8 mouse cellular contexts compared by ENCODE assay signal in the genomic region with DNA sequence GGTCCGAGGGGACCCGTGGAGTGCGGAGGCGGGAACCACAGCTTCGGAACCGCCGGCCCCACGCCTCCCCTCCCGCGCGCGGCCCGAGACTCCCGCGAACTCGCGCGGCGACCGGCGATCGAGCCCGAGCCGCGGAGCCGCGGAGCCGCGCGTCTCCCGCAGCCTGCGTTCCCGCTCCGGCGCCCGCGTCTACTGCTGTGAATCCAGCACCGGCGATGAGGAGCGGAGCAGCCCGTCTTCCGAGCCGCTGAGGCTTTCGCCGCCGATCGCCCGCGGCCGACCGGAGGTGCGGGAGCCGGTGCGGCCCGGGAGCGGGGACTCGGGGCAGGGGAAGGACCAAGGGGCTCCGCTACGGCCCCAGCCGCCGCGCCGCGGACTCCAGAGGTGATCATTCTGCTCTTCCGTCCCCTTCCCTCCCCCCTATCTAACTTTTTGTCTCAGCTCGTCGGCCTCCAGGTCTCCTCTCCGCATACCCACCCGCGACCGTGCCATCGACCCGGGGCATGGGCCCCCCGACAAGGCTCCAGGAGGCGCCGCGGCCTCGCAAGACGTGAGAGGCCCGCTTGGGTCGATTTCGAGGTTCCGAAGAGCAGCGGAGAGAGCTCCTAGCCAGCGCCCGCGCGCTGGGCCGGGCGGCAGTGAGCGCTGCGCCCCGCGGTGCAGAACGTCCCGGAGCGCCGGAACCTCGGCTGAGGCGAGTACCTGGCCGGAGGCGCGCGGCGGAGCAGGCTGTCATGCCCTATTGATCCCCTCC. TPM values are rescaled to one million over a fixed set of nuclear protein-coding genes. Genes with fewer than 3 reads are reported as not detected.
A peak's percentile ranks its signal among the peaks of the same experiment; 100 is the strongest.
DNase-seq lines count a peak whose midpoint lies in the region; ATAC-seq and TF ChIP-seq lines count a peak whose summit lies in the region.

No protein-coding gene starts in this region.

- DNase-seq in frontal cortex, adult 2 months (ENCODE audit: extremely low spot score in 1 of 2, low spot score in 1 of 2): no peak
- peak; percentile 9 to 14 for DNase-seq in B cell, adult 2 months
- peak; percentile 58 for DNase-seq in embryonic facial prominence, embryonic 11.5 days (ENCODE audit: low spot score)
- no peak for DNase-seq in stomach, postnatal 0 days (ENCODE audit: low spot score)
- no peak for DNase-seq in cerebellum, adult 11 months

- ATAC-seq in frontal cortex, adult (ENCODE audit: low TSS enrichment): 0 out of 2 replicates have a peak, but pooled peaks have one; percentile 1
- no peak for ATAC-seq in embryonic facial prominence, embryonic 11.5 days (replicated peaks; ENCODE audit: insufficient number of reproducible peaks, low FRiP score, low TSS enrichment, low read depth)
- ATAC-seq in hindbrain, embryonic 12.5 days (ENCODE audit: low FRiP score): no peak
- ATAC-seq in liver, embryonic 16.5 days (ENCODE audit: low read depth): peak; percentile 33; the same call in 1 of the 2 replicates
- ATAC-seq in stomach, postnatal 0 days (ENCODE audit: low FRiP score, low TSS enrichment): no peak

- H3K9ac ChIP-seq in embryonic facial prominence, embryonic 11.5 days (replicated peaks; ENCODE audit: low read length): peak overlapping the region; percentile 99
- H3K9ac ChIP-seq in hindbrain, embryonic 12.5 days: peak overlapping the region; percentile 96
- H3K9ac ChIP-seq in liver, embryonic 16.5 days (ENCODE audit: low read depth, low read length): peak overlapping the region; percentile 55
- peak overlapping the region; percentile 82 for H3K9ac ChIP-seq in stomach, postnatal 0 days (ENCODE audit: low read length)

- TF ChIP-seq EP300 in stomach, postnatal 0 days (optimal IDR thresholded peaks at IDR 0.05): no peak

- peak overlapping the region; percentile 99 for H3K4me2 ChIP-seq in embryonic facial prominence, embryonic 11.5 days (ENCODE audit: low read depth, low read length)
- H3K4me2 ChIP-seq in hindbrain, embryonic 12.5 days (replicated peaks): peak overlapping the region; percentile 99
- peak overlapping the region; percentile 67 for H3K4me2 ChIP-seq in liver, embryonic 16.5 days (ENCODE audit: low read depth, low read length)
- peak overlapping the region; percentile 94 for H3K4me2 ChIP-seq in stomach, postnatal 0 days (replicated peaks; ENCODE audit: low read depth)

- peaks cover 21% of the 10 kb centered on the region for H3K4me1 ChIP-seq in embryonic facial prominence, embryonic 11.5 days (ENCODE audit: control insufficient read depth, insufficient read depth, low read length)
- peaks cover 63% of the 10 kb centered on the region for H3K4me1 ChIP-seq in hindbrain, embryonic 12.5 days
- peaks cover 5% of the 10 kb centered on the region; the same call in 1 of the 2 replicates for H3K4me1 ChIP-seq in liver, embryonic 16.5 days (ENCODE audit: control insufficient read depth, low read depth, low read length)
- peaks cover 11% of the 10 kb centered on the region for H3K4me1 ChIP-seq in stomach, postnatal 0 days (replicated peaks; ENCODE audit: control insufficient read depth, insufficient read depth)

- H3K9me3 ChIP-seq in embryonic facial prominence, embryonic 11.5 days (replicated peaks; ENCODE audit: control insufficient read depth, low read length): no peaks in the 10 kb centered on the region
- no peaks in the 10 kb centered on the region for H3K9me3 ChIP-seq in hindbrain, embryonic 12.5 days (replicated peaks)
- no peaks in the 10 kb centered on the region for H3K9me3 ChIP-seq in liver, embryonic 16.5 days (replicated peaks; ENCODE audit: control insufficient read depth, low read length)
- no peaks in the 10 kb centered on the region for H3K9me3 ChIP-seq in stomach, postnatal 0 days (ENCODE audit: control insufficient read depth, low read length)

- H3K27me3 ChIP-seq in embryonic facial prominence, embryonic 11.5 days (ENCODE audit: control insufficient read depth, insufficient read depth, low read length): no peaks in the 10 kb centered on the region; the same call in 1 of the 2 replicates
- peaks cover 5% of the 10 kb centered on the region; the same call in 1 of the 2 replicates for H3K27me3 ChIP-seq in hindbrain, embryonic 12.5 days
- peaks cover 79% of the 10 kb centered on the region for H3K27me3 ChIP-seq in liver, embryonic 16.5 days (ENCODE audit: control insufficient read depth, insufficient read depth, low read depth, low read length)
- H3K27me3 ChIP-seq in stomach, postnatal 0 days (ENCODE audit: control insufficient read depth, insufficient read depth, low read length): peaks cover 7% of the 10 kb centered on the region; the same call in 1 of the 2 replicates

- TF ChIP-seq CTCF in stomach, postnatal 0 days (IDR thresholded peaks at IDR 0.05; ENCODE audit: low read depth): peak; percentile 6; the same call in 1 of the 2 replicates

- H3K36me3 ChIP-seq in embryonic facial prominence, embryonic 11.5 days (replicated peaks; ENCODE audit: control insufficient read depth, insufficient read depth, low read depth, low read length): peaks cover 10% of the 10 kb centered on the region
- H3K36me3 ChIP-seq in hindbrain, embryonic 12.5 days: peaks cover 37% of the 10 kb centered on the region
- H3K36me3 ChIP-seq in liver, embryonic 16.5 days (ENCODE audit: control insufficient read depth, insufficient read depth): no peaks in the 10 kb centered on the region
- no peaks in the 10 kb centered on the region for H3K36me3 ChIP-seq in stomach, postnatal 0 days (ENCODE audit: control insufficient read depth, insufficient read depth, low read length)

- H3K27ac ChIP-seq in embryonic facial prominence, embryonic 11.5 days (replicated peaks; ENCODE audit: low read depth, low read length): peak overlapping the region; percentile 97
- H3K27ac ChIP-seq in hindbrain, embryonic 12.5 days: peak overlapping the region; percentile 99
- H3K27ac ChIP-seq in liver, embryonic 16.5 days (ENCODE audit: low read length): no peak overlapping the region
- H3K27ac ChIP-seq in stomach, postnatal 0 days (replicated peaks): peak overlapping the region; percentile 78

- H3K4me3 ChIP-seq in embryonic facial prominence, embryonic 11.5 days (ENCODE audit: low read depth, low read length): peak overlapping the region; percentile 98
- peak overlapping the region; percentile 97 for H3K4me3 ChIP-seq in hindbrain, embryonic 12.5 days
- peak overlapping the region; percentile 63 for H3K4me3 ChIP-seq in liver, embryonic 16.5 days (ENCODE audit: low read depth, low read length)
- peak overlapping the region; percentile 80 for H3K4me3 ChIP-seq in stomach, postnatal 0 days (ENCODE audit: low read depth, low read length)

- under 1% methylated on average over 97 of the region's 105 CpGs for WGBS in embryonic facial prominence, embryonic 11.5 days
- under 1% methylated on average over 72 of the region's 105 CpGs for WGBS in hindbrain, embryonic 12.5 days
- WGBS in liver, embryonic 16.5 days (ENCODE audit: insufficient replicate concordance): under 1% methylated on average over 89 of the region's 105 CpGs
- WGBS in stomach, postnatal 0 days: under 1% methylated on average over 63 of the region's 105 CpGs

RNA-seq across cellular contexts. Expression of a gene that starts 0.4 kb away (rescaled TPM):
- 11.9 and 12.7 TPM in 2 replicates for polyA plus RNA-seq in frontal cortex, adult 2 months (2012; rRNA removed)
- polyA plus RNA-seq in embryonic facial prominence, embryonic 11.5 days (2014; fragmentation: Nextera tagmentation; extraction: Ambion mirVana): 36.3 and 36.8 TPM in 2 replicates
- polyA plus RNA-seq in hindbrain, embryonic 12.5 days (2016; fragmentation: Nextera tagmentation; extraction: Ambion mirVana): 61.0 and 62.7 TPM in 2 replicates
- 1.3 and 1.7 TPM in 2 replicates for polyA plus RNA-seq in liver, embryonic 16.5 days (2015; fragmentation: Nextera tagmentation; extraction: Ambion mirVana)
- 4.9 and 5.6 TPM in 2 replicates for polyA plus RNA-seq in stomach, postnatal 0 days (2015; fragmentation: Nextera tagmentation; extraction: Ambion mirVana)

Comparison
In these comparisons a context has a peak if more than half of its experiments do, and no peak if none do; other contexts are left out.
1. ATAC-seq: peak in frontal cortex, adult (single experiment) and liver, embryonic 16.5 days (single experiment); none in embryonic facial prominence, embryonic 11.5 days (single experiment), hindbrain, embryonic 12.5 days (single experiment) and stomach, postnatal 0 days (single experiment).
2. DNase-seq: peak in B cell, adult 2 months (2 of 2) and embryonic facial prominence, embryonic 11.5 days (single experiment); none in frontal cortex, adult 2 months (0 of 2), stomach, postnatal 0 days (single experiment) and cerebellum, adult 11 months (single experiment).
3. Peak in every context shown above with its lines, with median percentiles within 50 percentile points of each other: H3K4me2 ChIP-seq, H3K4me3 ChIP-seq and H3K9ac ChIP-seq.